Mouse (Mus musculus): ENCODE data around the gene Xrcc1.

DNA sequence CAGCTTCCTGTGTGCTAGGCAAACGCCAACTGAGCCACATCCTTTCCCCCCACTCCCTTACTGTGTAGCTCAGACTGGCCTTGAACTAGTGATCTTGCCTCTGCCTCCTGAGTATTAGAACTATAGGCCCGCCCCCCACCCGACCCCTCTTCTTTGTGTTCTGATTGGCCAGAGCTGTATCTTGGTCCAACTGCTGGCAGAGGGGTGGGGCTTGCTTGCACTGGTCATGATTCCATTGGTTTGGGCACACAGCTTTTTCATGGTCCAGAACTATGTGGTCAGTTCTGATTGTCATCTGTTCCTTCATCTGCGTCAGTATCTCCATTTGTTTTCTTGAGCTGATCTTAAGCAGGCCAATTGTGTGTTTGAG lies 17.7 kb downstream of the Xrcc1 start:
- no peak for TF ChIP-seq POLR2A (IDR thresholded peaks at IDR 0.05; ENCODE audit: low read depth, low read length)
- no peak for TF ChIP-seq CTCF (IDR thresholded peaks at IDR 0.05; ENCODE audit: borderline replicate concordance, insufficient read depth, low read length)

Data from embryonic fibroblast, embryonic 13.5 days (primary cell).